Mouse (Mus musculus) liver, embryonic 11.5 days (tissue): Measurements from ENCODE around the gene Vmn1r148. TPM values are rescaled to one million over a fixed set of nuclear protein-coding genes. Genes with fewer than 3 reads are reported as not detected.
"Not testable (repeated sequence)": the region's sequence is repeated elsewhere in the genome, so short reads cannot be mapped to it uniquely, and the experiment has no call there.

Experiments
- ATAC-seq: fragments of 200-750 bp; cut with Nextera tagmentation; replicated peaks from 2 replicates; pipeline ENCODE4 v1.8.0; 2017; ENCODE audit warnings: moderate number of reproducible peaks, mild to moderate bottlenecking, moderate TSS enrichment, moderate library complexity; ENCODE audit not compliant: low FRiP score
- DNase-seq: peaks from one replicate; pipeline ENCODE4 v3.0.0-alpha.2; 2017; ENCODE audit warnings: low spot score
- H3K27ac ChIP-seq: fragments of 300-500 bp; sonication (generic); 2 replicates; pipeline ENCODE4 v1.5.1; 2014; ENCODE audit warnings: mild to moderate bottlenecking, low read depth, low read length, control low read depth
- H3K27me3 ChIP-seq: fragments of 300-500 bp; sonication (generic); replicated peaks from 2 replicates; pipeline ENCODE4 v1.6.1; 2014; ENCODE audit warnings: low read length, mixed read lengths; ENCODE audit not compliant: control insufficient read depth, insufficient read depth
- H3K36me3 ChIP-seq: fragments of 300-500 bp; sonication (generic); 2 replicates; pipeline ENCODE4 v1.6.1; 2014; ENCODE audit warnings: mild to moderate bottlenecking, low read length, moderate library complexity, mixed read lengths; ENCODE audit not compliant: control insufficient read depth, insufficient read depth
- H3K4me1 ChIP-seq: fragments of 300-500 bp; sonication (generic); replicated peaks from 2 replicates; pipeline ENCODE4 v1.6.1; 2014; ENCODE audit warnings: low read length, mixed read lengths; ENCODE audit not compliant: control insufficient read depth, insufficient read depth
- H3K4me2 ChIP-seq: fragments of 300-500 bp; sonication (generic); 2 replicates; pipeline ENCODE4 v1.6.1; 2014; ENCODE audit warnings: mild to moderate bottlenecking, control low read depth, moderate library complexity
- H3K4me3 ChIP-seq: fragments of 300-500 bp; sonication (generic); 2 replicates; pipeline ENCODE4 v1.5.1; 2014; ENCODE audit warnings: low read depth, low read length, control low read depth
- H3K9ac ChIP-seq: fragments of 300-500 bp; sonication (generic); 2 replicates; pipeline ENCODE4 v1.6.1; 2014; ENCODE audit warnings: low read depth, low read length, control low read depth
- H3K9me3 ChIP-seq: fragments of 300-500 bp; sonication (generic); 2 replicates; pipeline ENCODE4 v1.6.1; 2016; ENCODE audit warnings: low read length, inconsistent platforms, mixed read lengths; ENCODE audit not compliant: control insufficient read depth
- WGBS: fragments of 180-500 bp; shearing (Covaris S2); extraction: QIAGEN DNeasy Blood & Tissue Kit; methylation state at CpG from one replicate; pipeline ENCODE4 v1.1.7; 2014; 5-methylcytosine and 5-hydroxymethylcytosine counted together
- polyA plus RNA-seq: library from polyadenylated mRNA; unstranded; fragments of >200 nt; fragmentation: Nextera tagmentation; extraction: Ambion mirVana; gene quantifications from 2 replicates; pipeline ENCODE4 v1.2.1, GENCODE M21; 2014

The Vmn1r148 gene
- polyA plus RNA-seq, result not detected in 2 replicates

DNA sequence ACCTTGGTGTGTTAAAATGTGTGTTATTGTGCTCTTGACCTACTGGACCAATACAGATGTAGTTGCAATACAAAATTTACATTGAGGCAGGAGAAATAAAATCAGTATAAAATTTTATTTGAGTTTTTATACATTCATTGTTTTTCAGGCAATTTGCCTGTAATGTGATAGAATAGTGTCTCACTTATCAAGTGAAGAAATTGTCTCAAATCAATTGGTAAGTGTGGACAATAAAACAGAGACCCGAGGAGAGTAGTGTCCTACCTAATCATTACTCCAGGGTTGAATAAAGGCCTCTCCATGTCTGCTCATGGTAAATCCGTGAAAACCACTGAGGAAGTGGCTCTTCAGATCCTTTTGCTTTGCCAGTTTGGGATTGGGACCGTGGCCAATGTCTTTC is at the start of gene Vmn1r148:
Vmn1r148 (plus strand) TSS at position 301 of the 400 bp plus-strand sequence.
- H3K27ac ChIP-seq, H3K4me3 ChIP-seq, DNase-seq, H3K9ac ChIP-seq, ATAC-seq, H3K27me3 ChIP-seq, H3K4me1 ChIP-seq, H3K9me3 ChIP-seq, H3K36me3 ChIP-seq, H3K4me2 ChIP-seq: not testable (repeated sequence)
- no CpG with 5 or more reads among the region's 3 CpGs for WGBS

DNA sequence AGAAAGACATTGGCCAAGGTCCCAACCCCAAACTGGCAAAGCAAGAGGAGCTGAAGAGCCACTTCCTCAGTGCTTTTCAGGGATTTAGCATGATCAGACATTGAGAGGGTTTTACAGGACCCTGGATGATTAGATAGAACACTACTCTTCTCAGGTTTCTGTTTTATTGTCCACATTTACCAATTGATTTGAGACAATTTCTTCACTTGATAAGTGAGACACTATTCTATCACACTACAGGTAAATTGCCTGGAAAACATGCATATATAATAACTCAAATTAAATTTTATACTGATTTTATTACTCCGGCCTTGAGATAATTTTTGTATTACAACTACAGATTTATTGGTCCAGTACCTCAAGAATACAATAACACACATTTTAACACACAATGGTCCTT is 42.4 kb upstream of the Vmn1r148 start, which contains the start of gene Gm8660:
Gm8660 (minus strand) TSS at position 101 of the 400 bp plus-strand sequence.
- not testable (repeated sequence) for H3K9ac ChIP-seq, H3K36me3 ChIP-seq, ATAC-seq, DNase-seq, H3K4me2 ChIP-seq, H3K27me3 ChIP-seq, H3K4me1 ChIP-seq, H3K27ac ChIP-seq, H3K9me3 ChIP-seq, H3K4me3 ChIP-seq
- WGBS, result no CpG with 5 or more reads among the region's 1 CpGs

DNA sequence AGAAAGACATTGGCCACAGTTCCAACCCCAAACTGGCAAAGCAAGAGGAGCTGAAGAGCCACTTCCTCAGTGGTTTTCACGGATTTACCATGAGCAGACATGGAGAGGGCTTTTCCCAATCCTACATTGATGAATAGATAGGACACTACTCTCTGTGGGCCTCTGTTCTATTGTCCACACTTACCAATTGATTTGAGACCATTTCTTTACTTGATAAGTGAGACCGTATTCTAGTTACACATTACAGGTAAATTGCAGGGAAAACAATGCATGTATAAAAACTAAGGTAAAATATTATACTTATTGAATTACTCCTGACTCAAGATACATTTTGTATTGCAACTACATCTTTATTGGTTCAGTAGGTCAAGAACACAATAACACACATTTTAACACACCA is 24.7 kb downstream of the Vmn1r148 start, which contains the start of gene Vmn1r149:
Vmn1r149 (minus strand) TSS at position 101 of the 400 bp plus-strand sequence.
- H3K9ac ChIP-seq, H3K27ac ChIP-seq, DNase-seq, ATAC-seq, H3K36me3 ChIP-seq, H3K27me3 ChIP-seq, H3K4me2 ChIP-seq, H3K9me3 ChIP-seq, H3K4me1 ChIP-seq, H3K4me3 ChIP-seq: not testable (repeated sequence)
- no CpG with 5 or more reads among the region's 2 CpGs for WGBS

DNA sequence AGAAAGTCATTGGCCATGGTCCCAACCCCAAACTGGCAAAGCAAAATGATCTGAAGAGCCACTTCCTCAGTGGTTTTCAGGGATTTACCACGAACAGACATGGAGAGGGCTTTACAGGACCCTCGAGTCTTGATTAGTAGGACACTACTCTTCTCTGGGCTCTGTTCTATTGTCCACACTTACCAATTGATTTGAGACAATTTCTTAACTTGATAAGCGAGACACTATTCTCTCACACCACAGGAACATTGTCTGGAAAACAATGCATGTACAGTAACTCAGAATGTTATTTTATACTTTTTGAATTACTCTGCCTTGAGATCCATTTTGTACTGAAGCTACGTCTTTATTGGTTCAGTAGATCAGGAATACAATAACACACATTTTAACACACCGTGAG is 50.6 kb downstream of the Vmn1r148 start, which contains the start of gene Gm10665:
Gm10665 (minus strand) TSS at position 101 of the 400 bp plus-strand sequence.
- H3K36me3 ChIP-seq, DNase-seq, H3K4me2 ChIP-seq, H3K4me1 ChIP-seq, H3K9ac ChIP-seq, H3K27ac ChIP-seq, ATAC-seq, H3K4me3 ChIP-seq, H3K9me3 ChIP-seq, H3K27me3 ChIP-seq: not testable (repeated sequence)
- WGBS, result no CpG with 5 or more reads among the region's 5 CpGs

Other genes with a start within 250 kb of the Vmn1r148 start
- not detected in 2 replicates for gene Vmn1r142, start 249.5 kb upstream of the Vmn1r148 start, polyA plus RNA-seq
- gene Vmn1r143, start 224.2 kb upstream of the Vmn1r148 start, polyA plus RNA-seq, result not detected in 2 replicates
- not detected in 2 replicates for gene Gm8653, start 212.3 kb upstream of the Vmn1r148 start, polyA plus RNA-seq
- gene Gm8453, start 184.1 kb upstream of the Vmn1r148 start, polyA plus RNA-seq, result not detected in 2 replicates
- not detected in 2 replicates for gene Gm4187, start 83.9 kb upstream of the Vmn1r148 start, polyA plus RNA-seq
- not detected in 2 replicates for gene Gm8660, start 42.5 kb upstream of the Vmn1r148 start, polyA plus RNA-seq
- not detected in 2 replicates for gene Vmn1r149, start 24.6 kb downstream of the Vmn1r148 start, polyA plus RNA-seq
- not detected in 2 replicates for gene Gm10665, start 50.5 kb downstream of the Vmn1r148 start, polyA plus RNA-seq
- gene Vmn1r151, start 86.1 kb downstream of the Vmn1r148 start, polyA plus RNA-seq, result not detected in 2 replicates
- gene Vmn1r152, start 109.4 kb downstream of the Vmn1r148 start, polyA plus RNA-seq, result not detected in 2 replicates
- not detected in 2 replicates for gene Gm8677, start 121.3 kb downstream of the Vmn1r148 start, polyA plus RNA-seq
- not detected in 2 replicates for gene Gm4201, start 151.8 kb downstream of the Vmn1r148 start, polyA plus RNA-seq
- not detected in 2 replicates for gene Gm4565, start 174.5 kb downstream of the Vmn1r148 start, polyA plus RNA-seq
- not detected in 2 replicates for gene Vmn1r155, start 244.4 kb downstream of the Vmn1r148 start, polyA plus RNA-seq